Mouse (Mus musculus) stomach, postnatal 0 days (tissue): ENCODE measurements at regions not wholly inside any gene's neighbourhood (a gene's known extent, or its start where the extent isn't known, plus 50 kb on each side); places are given as distances from the start of the nearest gene placed in this dataset.
"Not testable (repeated sequence)": the region's sequence is repeated elsewhere in the genome, so short reads cannot be mapped to it uniquely, and the experiment has no call there.

Experiments
- ATAC-seq: fragments of 200-750 bp; cut with Nextera tagmentation; 2 replicates; pipeline ENCODE4 v1.8.0; 2017; ENCODE audit not compliant: low FRiP score, low TSS enrichment
- DNase-seq: peaks from one replicate; pipeline ENCODE4 v3.0.0-alpha.2; 2016; ENCODE audit warnings: low spot score
- H3K27ac ChIP-seq: fragments of 300-500 bp; sonication (generic); replicated peaks from 2 replicates; pipeline ENCODE4 v1.5.1; 2014; ENCODE audit warnings: mild to moderate bottlenecking, control low read depth
- H3K27me3 ChIP-seq: fragments of 300-500 bp; sonication (generic); 2 replicates; pipeline ENCODE4 v1.6.1; 2014; ENCODE audit warnings: low read length; ENCODE audit not compliant: control insufficient read depth, insufficient read depth
- H3K36me3 ChIP-seq: fragments of 300-500 bp; sonication (generic); 2 replicates; pipeline ENCODE4 v1.6.1; 2014; ENCODE audit warnings: low read length, mixed read lengths; ENCODE audit not compliant: control insufficient read depth, insufficient read depth
- H3K4me1 ChIP-seq: fragments of 300-500 bp; sonication (generic); replicated peaks from 2 replicates; pipeline ENCODE4 v1.6.1; 2014; ENCODE audit warnings: antibody characterized with exemption; ENCODE audit not compliant: control insufficient read depth, insufficient read depth
- H3K4me2 ChIP-seq: fragments of 300-500 bp; sonication (generic); replicated peaks from 2 replicates; pipeline ENCODE4 v1.6.1; 2014; ENCODE audit warnings: low read depth, mild to moderate bottlenecking, control low read depth, moderate library complexity
- H3K4me3 ChIP-seq: fragments of 300-500 bp; sonication (generic); 2 replicates; pipeline ENCODE4 v1.5.1; 2014; ENCODE audit warnings: low read depth, low read length, control low read depth
- H3K9ac ChIP-seq: fragments of 300-500 bp; sonication (generic); 2 replicates; pipeline ENCODE4 v1.6.1; 2014; ENCODE audit warnings: mild to moderate bottlenecking, low read length, control low read depth, mixed read lengths
- H3K9me3 ChIP-seq: fragments of 300-500 bp; sonication (generic); 2 replicates; pipeline ENCODE4 v1.6.1; 2016; ENCODE audit warnings: low read length; ENCODE audit not compliant: control insufficient read depth
- CTCF ChIP-seq: IDR thresholded peaks from 2 replicates; pipeline ENCODE4 v1.5.1; 2016; ENCODE audit warnings: antibody characterized with exemption, low read depth, mild to moderate bottlenecking, moderate library complexity
- EP300 ChIP-seq: optimal IDR thresholded peaks from 2 replicates; pipeline ENCODE3; 2016; ENCODE audit warnings: antibody characterized with exemption
- WGBS: fragments of 180-500 bp; shearing (Covaris S2); extraction: QIAGEN DNeasy Blood & Tissue Kit; methylation state at CpG from one replicate; pipeline ENCODE4 v1.1.7; 2014; 5-methylcytosine and 5-hydroxymethylcytosine counted together

DNA sequence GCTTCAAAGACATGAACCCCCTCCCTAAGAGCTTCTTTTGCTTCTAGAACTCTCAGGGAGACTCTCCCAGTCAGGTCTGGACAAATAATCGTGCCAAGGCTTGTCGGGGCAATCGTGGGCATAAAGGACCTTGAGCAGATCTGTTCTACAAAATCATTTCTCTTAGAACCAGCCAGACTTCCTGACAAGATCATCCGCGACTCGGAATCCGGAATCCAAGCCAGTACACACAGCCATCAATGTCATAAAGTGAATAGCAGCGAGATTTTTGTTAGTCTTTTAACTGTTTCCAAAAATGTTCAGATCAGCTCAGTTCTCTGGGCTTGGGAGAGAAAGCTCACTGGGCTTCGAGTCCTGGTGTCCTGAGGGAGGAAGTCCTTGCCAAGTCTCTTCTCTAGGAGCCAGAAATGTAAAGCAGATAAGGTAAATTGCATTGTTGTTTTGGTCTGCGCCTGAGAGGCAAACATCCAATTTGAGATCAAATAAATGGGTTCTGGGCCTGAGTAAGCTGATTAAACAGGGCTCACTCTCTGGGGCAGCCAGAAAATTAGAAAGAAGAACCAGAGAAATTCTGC, 92.9 kb upstream of the Fam78b start:
- H3K9me3 ChIP-seq: no peaks in the 10 kb centered on the region
- H3K4me3 ChIP-seq: no peak overlapping the region
- H3K27me3 ChIP-seq: no peaks in the 10 kb centered on the region
- H3K27ac ChIP-seq: no peak overlapping the region
- ATAC-seq (no peak), DNase-seq (no peak)
- no peak overlapping the region for H3K9ac ChIP-seq
- 52% methylated on average over 10 of the region's 10 CpGs for WGBS
- no peak overlapping the region for H3K4me2 ChIP-seq
- H3K36me3 ChIP-seq: no peaks in the 10 kb centered on the region
- H3K4me1 ChIP-seq: no peaks in the 10 kb centered on the region
- TF ChIP-seq CTCF: no peak
- TF ChIP-seq EP300: no peak

DNA sequence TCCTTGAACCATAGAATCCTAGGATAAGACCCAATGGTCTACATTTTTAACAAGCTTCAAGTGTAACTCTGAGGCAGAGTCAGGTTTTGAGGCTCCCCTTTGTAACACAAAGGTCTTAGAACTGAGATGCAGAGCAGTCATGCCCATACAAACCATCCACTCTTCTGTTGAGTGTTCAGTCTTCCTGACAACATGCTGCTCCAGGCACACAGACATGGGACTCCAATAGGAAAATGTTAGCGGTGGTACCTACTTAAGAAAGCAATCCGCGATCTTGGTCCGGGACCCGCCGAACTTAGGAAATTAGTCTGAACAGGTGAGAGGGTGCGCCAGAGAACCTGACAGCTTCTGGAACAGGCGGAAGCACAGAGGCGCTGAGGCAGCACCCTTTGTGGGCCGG, 89.0 kb upstream of the Fam78b start:
- 95% methylated on average over 7 of the region's 10 CpGs for WGBS
- not testable (repeated sequence) for H3K9me3 ChIP-seq, H3K4me1 ChIP-seq, ATAC-seq, DNase-seq, H3K4me3 ChIP-seq, H3K27me3 ChIP-seq, H3K4me2 ChIP-seq, H3K27ac ChIP-seq, H3K36me3 ChIP-seq, H3K9ac ChIP-seq

DNA sequence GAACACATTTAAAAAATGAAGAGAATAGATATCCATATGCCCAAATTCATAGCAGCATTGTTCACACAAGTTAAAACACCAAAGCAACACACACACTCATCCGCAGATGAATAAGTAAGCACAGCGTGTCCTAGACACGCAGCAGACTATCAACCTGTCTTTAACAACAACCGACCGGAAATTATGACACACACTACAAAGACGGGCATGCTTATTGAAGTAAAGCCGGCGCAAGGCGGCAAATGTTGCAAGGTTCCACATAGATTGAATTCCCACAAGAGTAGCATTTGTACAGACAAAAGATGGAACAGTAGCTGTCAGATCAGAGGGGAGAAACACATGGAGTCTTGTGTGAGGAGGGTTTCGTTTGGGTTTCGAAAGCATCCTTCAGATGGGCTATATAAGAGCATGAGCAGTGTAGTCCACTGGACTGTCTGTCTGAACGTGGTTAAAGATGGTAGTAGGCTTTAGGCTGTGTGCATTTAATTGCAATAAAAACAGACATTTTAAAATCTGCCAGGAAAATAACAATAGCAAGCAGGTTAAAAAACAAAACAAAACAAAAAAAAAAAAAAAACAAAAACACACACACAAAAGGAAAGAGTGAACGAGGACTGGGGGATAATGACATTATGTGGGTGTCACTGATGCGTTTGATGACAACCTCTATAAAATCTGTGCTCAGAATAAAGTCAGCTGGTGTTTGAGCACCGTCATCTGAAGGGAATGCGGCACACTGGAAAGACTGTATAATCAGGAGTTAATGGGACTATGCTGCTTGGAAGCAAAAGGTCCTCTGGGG, 78.1 kb upstream of the Fam78b start:
- no peak overlapping the region for H3K9ac ChIP-seq
- no peaks in the 10 kb centered on the region for H3K4me1 ChIP-seq
- no peak for ATAC-seq
- DNase-seq: no peak
- no peak overlapping the region for H3K4me3 ChIP-seq
- H3K4me2 ChIP-seq: no peak overlapping the region
- H3K36me3 ChIP-seq: no peaks in the 10 kb centered on the region
- no peaks in the 10 kb centered on the region for H3K9me3 ChIP-seq
- no peak for TF ChIP-seq EP300
- TF ChIP-seq CTCF: no peak
- no peaks in the 10 kb centered on the region for H3K27me3 ChIP-seq
- H3K27ac ChIP-seq: no peak overlapping the region
- WGBS: 83% methylated on average over 16 of the region's 16 CpGs

DNA sequence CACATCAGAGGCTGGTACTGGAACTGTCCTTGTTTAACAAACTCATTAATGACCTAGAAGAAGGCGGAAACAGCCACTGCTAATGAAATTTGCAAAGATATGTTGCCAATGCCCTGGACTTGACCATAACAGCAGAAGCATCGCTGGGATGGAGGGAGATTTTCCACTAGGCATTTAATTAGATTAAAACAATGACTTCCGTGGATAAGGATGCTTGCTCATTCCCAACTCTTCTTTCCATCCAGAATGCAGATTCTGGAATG, 77.6 kb upstream of the Fam78b start:
- no peaks in the 10 kb centered on the region for H3K9me3 ChIP-seq
- WGBS: 77% methylated on average over 3 of the region's 3 CpGs

DNA sequence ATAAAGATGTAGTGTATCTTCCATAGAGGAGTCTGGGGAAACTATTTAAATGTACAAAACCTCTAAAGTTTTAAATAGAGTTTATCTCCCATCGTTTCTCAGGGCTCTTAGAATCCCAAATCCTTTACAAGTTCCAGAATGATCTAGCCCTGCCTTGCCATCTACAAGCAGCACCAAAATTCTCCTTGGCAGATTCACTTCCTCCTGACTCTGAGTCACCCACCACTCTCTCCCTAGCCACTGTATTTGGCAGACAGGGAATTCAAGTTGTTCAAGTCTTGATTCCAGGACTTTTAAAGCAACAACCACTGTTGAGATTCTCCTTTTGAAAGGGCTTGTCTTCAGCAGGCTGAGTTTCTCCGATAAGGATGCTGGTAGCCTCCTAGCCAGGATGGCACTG, 77.1 kb upstream of the Fam78b start:
- WGBS: 86% methylated on average over 2 of the region's 2 CpGs
- Histone ChIP-seq H3K9me3 (no peaks in the 10 kb centered on the region), H3K36me3 (no peaks in the 10 kb centered on the region), H3K4me3 (no peak overlapping the region), H3K4me1 (no peaks in the 10 kb centered on the region), H3K4me2 (no peak overlapping the region), H3K27ac (no peak overlapping the region), H3K27me3 (no peaks in the 10 kb centered on the region), H3K9ac (no peak overlapping the region)
- TF ChIP-seq EP300: no peak
- no peak for TF ChIP-seq CTCF
- no peak for ATAC-seq
- no peak for DNase-seq

More for the DNA sequence above, 77.6 kb upstream of the Fam78b start:
- Histone ChIP-seq H3K36me3 (no peaks in the 10 kb centered on the region), H3K4me3 (no peak overlapping the region), H3K4me1 (no peaks in the 10 kb centered on the region), H3K27me3 (no peaks in the 10 kb centered on the region), H3K9ac (no peak overlapping the region), H3K4me2 (no peak overlapping the region), H3K27ac (no peak overlapping the region)
- ATAC-seq: no peak
- TF ChIP-seq EP300 (no peak), CTCF (no peak)
- DNase-seq: no peak

DNA sequence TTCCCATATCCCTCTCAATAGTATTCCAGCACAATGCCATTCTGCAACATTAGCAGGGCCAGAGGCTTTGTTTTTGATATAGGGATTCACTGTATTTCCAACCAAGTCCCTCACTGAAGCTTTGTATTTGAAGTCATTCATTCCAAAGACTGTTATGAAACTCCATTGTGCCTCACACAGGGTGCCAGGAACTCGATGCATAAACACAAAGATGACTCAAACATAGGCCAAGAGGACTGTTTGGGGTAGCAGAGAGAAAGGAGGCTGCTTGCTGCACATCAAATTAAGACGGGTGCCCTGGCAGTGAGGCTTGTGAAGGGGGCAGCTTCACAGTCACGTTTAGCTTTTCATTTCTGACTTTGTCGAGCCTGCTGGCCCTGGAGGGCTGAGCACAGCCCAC, 75.1 kb upstream of the Fam78b start:
- no peak for ATAC-seq
- no peak for TF ChIP-seq EP300
- no peak for TF ChIP-seq CTCF
- H3K27me3 ChIP-seq: no peaks in the 10 kb centered on the region
- no peaks in the 10 kb centered on the region for H3K4me1 ChIP-seq
- no peaks in the 10 kb centered on the region for H3K36me3 ChIP-seq
- H3K4me2 ChIP-seq: no peak overlapping the region
- no peaks in the 10 kb centered on the region for H3K9me3 ChIP-seq
- 44% methylated on average over 4 of the region's 4 CpGs for WGBS
- no peak overlapping the region for H3K27ac ChIP-seq
- H3K9ac ChIP-seq: no peak overlapping the region
- DNase-seq: no peak
- H3K4me3 ChIP-seq: no peak overlapping the region

DNA sequence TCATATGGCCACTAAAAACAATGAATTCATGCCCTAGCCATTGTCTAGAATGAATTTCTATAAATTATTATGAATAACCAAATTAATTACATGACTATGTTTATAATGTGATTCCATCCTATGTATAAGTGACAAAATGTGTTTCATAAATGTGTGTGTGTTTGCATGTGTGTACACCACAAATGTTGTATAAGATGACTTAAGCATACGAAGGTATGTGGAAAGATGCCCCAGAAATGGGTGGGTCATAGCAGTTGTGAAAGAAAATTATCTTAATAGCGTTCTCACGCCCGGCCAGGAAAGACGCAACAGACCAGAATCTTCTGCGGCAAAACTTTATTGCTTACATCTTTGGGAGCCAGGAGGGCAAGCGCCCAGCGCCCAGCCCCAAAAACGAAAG, 61.5 kb upstream of the Fam78b start:
- not testable (repeated sequence) for ATAC-seq, H3K9me3 ChIP-seq, H3K36me3 ChIP-seq, H3K27ac ChIP-seq, H3K27me3 ChIP-seq, DNase-seq, H3K9ac ChIP-seq, H3K4me2 ChIP-seq, H3K4me1 ChIP-seq
- peak overlapping the region; percentile 17; the same call in 1 of the 2 replicates for H3K4me3 ChIP-seq
- 58% methylated on average over 9 of the region's 9 CpGs for WGBS

DNA sequence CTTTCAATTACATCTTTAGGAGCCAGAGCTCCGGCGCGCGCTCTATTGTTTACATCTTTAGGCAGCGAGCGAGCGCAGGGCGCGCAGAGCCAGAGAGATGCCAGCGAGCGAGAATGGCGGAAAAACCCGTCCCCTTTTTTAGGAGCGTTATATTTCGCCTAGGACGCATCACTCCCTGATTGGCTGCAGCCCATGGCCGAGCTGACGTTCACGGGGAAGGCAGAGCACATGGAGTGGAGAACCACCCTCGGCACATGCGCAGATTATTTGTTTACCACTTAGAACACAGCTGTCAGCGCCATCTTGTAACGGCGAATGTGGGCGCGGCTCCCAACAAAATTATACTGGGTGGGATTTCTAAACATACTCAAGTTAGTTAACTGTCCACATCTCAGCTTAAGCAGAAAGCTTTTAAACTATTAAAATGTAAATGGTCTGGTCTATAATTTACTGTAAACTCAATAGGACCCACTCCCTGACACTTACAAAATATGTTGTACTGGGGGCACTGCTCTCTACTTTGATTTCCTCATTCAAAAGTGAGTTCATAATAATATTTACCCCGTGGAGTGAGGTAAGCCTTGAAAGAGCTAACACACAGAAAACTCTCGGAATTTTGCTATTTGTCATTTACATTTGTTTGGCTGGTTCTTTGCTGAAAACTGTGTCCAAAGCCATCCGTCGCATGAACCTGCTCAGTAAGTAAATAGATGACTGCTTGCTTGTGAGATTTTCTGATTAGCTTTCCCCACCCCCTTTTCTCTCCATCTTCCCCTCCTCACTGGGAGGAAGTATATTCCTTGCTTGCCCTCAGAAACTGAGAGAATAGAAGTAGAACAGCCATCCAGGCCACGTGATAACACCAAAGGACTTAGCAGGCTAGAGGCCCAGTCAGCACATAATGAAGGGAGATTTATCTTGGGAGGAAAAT, 60.8 kb upstream of the Fam78b start:
- not testable (repeated sequence) for H3K4me1 ChIP-seq, ATAC-seq, DNase-seq, H3K27me3 ChIP-seq, H3K9me3 ChIP-seq, H3K36me3 ChIP-seq, H3K9ac ChIP-seq, H3K4me2 ChIP-seq, H3K27ac ChIP-seq
- peak overlapping the region; percentile 17; the same call in 1 of the 2 replicates for H3K4me3 ChIP-seq
- 44% methylated on average over 31 of the region's 31 CpGs for WGBS
